Mouse (Mus musculus): ENCODE measurements at regions not wholly inside any gene's neighbourhood (a gene's known extent, or its start where the extent isn't known, plus 50 kb on each side); places are given as distances from the start of the nearest gene placed in this dataset.
"Not testable (repeated sequence)": the region's sequence is repeated elsewhere in the genome, so short reads cannot be mapped to it uniquely, and the experiment has no call there.

- intact Hi-C loops (cut with DNase I): not testable (repeated sequence)
- DNase-seq: peak; percentile 23
- H3K27ac ChIP-seq: peak overlapping the region; percentile 73
- H3K4me3 ChIP-seq: peak overlapping the region; percentile 61
Measured at GRCm38 (mm10) chr5:108903134-108903923, 50.9 kb upstream of the Vmn2r9 start.
